Mouse (Mus musculus) activated CD4-positive, CD25-positive, alpha-beta regulatory T cell, adult 4 months (primary cell): ENCODE data around the gene Plcb2. TPM values are rescaled to one million over a fixed set of nuclear protein-coding genes. Genes with fewer than 3 reads are reported as not detected.

Experiments used
- ATAC-seq: one replicate; pipeline ENCODE4 v1.8.0; 2017
- polyA plus RNA-seq, 2 experiments: library from polyadenylated mRNA; unstranded; fragments of 100-300 nt; shearing (Covaris generic); gene quantifications; one replicate each; pipeline ENCODE4 v1.2.1; 2017

Plcb2 gene
- 10 to 100 TPM; 17.4 to 20.2 TPM for polyA plus RNA-seq

DNA sequence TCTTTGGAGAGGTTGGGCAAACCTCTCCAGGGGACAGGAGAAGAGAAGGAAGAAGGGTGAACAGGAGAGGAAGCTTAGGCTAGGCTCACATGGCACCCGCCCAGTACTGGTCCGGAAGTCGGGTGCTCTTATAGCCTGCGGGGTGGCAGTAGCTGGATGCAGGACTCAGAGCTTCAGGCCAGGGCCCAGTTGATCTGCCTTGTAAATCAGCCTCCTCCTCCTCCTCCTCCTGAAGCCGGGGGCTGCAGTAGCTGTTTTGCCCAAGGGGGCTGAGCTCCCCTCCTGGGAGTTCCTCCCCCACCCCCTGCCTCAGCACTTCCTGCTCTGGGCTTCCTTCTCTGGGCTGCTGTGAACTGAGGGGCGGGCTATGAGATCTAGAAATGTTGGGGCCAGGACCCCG lies at the start of gene Plcb2:
TSS of gene Plcb2 (minus strand) at position 102 of the 400 bp plus-strand sequence.
- ATAC-seq, result peak; percentile 81

GRCm38 (mm10) chr2:118776295-118776694 lies 48.1 kb upstream of the Plcb2 start:
- no peak for ATAC-seq

DNA sequence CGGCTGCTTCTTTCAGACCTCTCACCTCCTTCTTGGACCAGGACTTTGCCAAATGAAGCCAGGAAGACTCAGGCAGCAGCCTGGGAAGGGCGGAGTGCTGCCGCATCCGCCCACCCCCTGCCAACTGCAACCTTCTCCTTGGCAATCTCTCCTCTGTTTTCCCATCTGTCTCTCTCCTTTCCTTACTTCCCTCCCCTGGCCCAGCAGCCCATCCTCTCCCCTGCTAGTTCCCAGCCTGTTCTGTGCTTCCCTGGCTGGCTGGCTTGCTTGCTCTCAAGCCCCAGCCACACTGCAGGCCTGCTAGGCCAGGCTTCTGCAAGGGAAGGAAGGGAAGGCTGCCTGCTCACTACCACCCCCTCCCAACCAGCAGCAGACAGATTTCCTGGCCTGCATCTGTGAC lies 47.6 kb upstream of the Plcb2 start:
- no peak for ATAC-seq

- no peak for ATAC-seq
These were observed 47.2 kb upstream of the Plcb2 start for GRCm38 (mm10) chr2:118775396-118775795.

GRCm38 (mm10) chr2:118774536-118774935 lies 46.3 kb upstream of the Plcb2 start:
- ATAC-seq, result no peak

- no peak for ATAC-seq
These were observed 44.1 kb upstream of the Plcb2 start, which contains the start of gene Phgr1 for GRCm38 (mm10) chr2:118772158-118772874. TSS of gene Phgr1 (plus strand) at chr2:118772769.

DNA sequence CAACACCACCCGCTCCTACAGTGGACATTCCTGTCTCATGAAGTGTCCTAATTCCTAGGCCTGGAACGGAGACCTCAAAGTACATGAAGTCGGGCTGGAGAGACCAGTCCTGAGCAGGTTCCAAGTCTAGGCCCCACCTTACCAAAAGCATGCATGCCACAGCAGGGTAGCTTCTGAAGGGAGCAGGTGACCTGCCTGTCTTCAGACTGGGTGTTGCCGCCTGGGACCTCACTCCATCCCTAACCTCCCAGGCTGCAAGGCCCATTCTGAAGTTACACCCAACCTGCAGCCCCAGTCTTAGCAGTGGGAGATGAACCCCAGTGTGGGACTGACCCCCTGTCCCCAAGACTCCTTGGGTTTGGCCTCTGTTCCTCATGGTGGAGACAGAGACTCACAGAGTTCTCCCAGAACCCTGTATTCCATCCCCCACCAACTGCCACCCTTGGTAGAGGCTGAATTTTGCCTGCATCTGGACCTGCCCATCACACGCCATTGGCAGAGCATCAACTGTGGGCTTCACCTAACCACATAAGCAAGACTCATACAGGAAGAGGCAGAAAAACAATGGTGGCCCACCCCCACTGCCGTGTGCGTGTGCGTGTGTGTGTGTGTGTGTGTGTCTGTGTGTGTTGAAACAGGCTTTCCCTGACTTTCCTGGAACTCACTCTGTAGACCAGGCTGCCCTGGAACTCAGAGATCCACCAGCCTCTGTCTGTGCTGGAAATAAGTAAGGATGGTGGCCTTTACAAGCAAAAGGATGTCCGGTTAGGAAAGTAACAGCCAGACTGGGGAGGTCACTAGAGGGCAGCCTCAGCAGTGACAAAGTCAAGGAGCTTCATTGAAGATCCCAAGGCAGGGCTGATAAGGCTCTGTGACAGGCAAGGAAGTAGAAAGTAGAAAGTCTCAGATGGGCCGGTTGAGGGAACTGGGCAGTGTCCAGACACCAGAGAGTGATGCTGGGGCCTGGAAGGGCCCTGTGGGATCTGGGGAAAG lies 38.1 kb upstream of the Plcb2 start:
- ATAC-seq, result no peak

DNA sequence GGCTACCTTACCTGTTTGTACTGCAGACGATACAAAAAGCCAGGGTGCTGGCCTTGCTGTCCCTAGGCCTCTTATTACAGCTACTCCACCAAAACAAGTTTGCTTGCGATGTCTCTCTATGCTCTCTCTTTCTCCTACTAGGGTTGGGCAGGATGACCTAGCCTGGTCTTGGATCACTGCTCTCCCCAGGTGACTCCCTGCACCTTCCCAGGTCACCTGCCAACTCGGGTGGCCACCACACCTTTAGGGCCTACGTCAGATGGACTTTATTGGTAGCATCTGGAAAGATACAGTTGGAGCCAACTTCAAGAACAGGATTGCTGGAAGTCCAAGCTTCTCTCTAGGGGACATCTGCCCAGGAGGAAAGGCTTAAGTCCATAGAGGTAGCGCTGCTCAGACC lies 36.6 kb upstream of the Plcb2 start:
- no peak for ATAC-seq

GRCm38 (mm10) chr2:118764094-118764831 lies 36.0 kb upstream of the Plcb2 start:
- no peak for ATAC-seq

- no peak for ATAC-seq
These were observed 35.2 kb upstream of the Plcb2 start for GRCm38 (mm10) chr2:118763469-118763868.

DNA sequence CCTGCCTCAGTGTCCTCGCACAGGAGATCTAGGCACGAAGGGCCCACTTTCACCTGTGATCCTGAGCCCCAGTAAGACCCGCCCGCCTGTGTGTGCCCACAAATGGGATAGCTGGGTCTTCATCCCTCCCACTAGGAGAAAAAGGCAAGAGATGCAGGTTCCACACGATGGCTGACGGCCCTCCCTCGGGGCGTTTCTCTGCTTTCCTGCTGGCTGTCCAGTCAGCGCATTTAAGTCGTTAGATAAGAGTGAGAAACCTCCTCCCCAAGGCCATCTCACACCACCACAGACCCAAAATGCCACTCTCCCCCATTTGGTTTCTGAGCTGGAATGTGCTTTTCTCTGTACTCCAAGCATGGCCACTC lies 34.5 kb upstream of the Plcb2 start:
- ATAC-seq, result no peak

GRCm38 (mm10) chr2:118761906-118762783 lies 33.9 kb upstream of the Plcb2 start, which contains the start of gene Ccdc9b:
TSS of gene Ccdc9b (minus strand) at chr2:118762661.
- ATAC-seq, result no peak

DNA sequence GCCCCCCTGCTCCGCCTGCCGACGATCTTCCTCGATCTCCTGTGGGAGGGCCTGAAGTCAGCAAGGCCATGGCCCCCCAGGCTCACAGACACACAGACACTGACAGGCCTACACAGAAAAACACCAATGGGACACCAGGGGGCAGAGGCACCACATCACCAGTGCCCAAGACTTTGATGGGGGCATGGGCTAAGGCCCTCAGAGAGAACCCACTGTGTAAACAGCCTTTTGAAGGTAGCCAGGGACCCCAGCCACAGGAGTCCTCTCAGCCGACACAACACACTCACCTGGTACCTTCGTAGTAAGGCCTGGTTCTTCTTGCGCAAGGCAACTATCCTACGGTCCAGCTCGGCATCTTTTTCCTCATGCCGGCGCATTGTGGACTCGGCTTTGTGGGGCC lies 33.1 kb upstream of the Plcb2 start:
- no peak for ATAC-seq

DNA sequence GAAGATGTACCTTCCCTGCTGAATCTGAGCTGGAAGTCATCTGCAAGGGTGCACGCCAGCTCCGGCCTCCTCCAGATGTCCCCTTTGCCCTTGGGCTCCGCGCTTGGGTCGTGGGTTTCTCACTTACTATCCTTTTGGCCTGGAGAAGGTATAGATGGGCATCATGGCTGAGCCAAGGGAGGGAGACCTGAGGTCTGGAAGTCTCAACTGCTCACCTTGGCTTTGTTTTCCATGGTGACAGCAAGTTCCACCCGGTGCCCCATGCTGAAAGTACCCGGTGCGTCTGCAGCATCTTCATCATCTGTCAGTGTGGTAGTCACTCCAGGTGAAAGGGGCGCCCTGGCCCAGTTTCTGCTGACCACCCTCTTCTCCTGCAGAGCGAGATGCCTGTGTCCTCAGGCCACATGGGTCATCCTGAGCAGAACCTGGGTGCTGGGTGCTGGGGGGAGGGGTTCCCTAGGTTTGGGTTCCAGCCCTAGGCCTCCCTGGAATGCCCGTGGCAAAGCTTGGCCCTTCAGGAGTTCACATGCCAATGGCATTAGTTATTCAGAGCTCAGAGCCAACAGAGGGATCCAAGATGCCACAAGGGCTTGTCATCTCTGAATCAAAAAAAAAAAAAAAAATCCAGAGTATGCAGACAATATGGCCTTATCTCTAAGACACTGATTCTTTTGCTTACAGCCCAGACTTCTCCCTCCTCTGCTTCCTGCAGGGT lies 32.2 kb upstream of the Plcb2 start:
- ATAC-seq, result no peak

DNA sequence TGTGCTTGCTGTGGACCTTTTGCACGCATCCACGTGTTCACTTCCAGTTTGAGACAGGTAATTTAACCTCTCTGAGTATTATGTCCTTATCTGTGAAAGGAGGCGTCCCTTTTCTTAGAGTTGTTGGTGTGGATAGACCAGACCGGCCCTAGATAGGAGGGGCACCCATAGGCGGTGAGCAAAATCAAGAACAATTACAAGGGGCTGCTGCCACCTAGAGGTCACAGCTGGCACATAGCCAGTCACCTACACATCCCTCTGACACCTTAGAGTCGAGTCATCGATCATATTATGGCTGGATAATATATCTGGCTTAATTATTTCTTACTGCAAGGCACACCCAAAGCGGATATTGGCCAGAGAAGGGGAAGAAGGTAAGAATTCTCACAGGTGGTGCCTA lies 31.6 kb upstream of the Plcb2 start:
- ATAC-seq, result peak; percentile 81

- no peak for ATAC-seq
These were observed 27.9 kb upstream of the Plcb2 start for GRCm38 (mm10) chr2:118756103-118756502.

GRCm38 (mm10) chr2:118755407-118755806 lies 27.2 kb upstream of the Plcb2 start:
- ATAC-seq, result no peak

DNA sequence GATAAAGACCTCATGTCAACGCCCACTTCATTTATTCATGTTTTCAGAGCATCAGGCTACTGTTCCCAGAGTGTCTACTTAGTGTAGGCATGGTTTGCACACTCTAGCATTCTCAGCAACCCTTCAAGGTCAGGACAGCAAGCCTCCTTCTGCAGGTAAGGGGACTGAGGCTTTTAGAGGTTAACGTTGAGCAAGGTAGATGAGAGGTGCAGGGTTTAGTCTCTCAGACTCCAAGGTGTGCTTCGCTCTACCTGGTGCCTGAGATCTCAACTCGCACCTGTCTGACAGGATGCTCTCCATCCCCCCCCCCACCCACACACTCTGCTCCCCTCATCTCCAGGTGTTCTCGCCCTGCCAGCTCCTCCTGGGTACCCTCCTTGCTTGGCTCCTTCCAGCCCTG lies 25.9 kb upstream of the Plcb2 start:
- ATAC-seq, result no peak

DNA sequence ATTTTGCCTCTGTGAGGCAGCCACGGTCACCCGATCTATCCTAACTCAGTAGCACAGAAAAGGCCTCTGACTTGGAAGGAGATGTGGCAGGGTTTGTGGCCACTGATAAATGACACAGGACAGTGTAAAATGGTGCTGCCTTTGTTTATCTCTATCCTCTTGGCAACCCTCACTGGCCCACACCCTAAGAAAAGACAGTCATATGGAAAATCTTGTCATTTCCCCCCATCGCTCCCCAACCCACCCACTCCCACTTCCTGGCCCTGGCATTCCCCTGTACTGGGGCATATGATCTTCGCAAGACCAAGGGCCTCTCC lies 24.5 kb upstream of the Plcb2 start:
- no peak for ATAC-seq

DNA sequence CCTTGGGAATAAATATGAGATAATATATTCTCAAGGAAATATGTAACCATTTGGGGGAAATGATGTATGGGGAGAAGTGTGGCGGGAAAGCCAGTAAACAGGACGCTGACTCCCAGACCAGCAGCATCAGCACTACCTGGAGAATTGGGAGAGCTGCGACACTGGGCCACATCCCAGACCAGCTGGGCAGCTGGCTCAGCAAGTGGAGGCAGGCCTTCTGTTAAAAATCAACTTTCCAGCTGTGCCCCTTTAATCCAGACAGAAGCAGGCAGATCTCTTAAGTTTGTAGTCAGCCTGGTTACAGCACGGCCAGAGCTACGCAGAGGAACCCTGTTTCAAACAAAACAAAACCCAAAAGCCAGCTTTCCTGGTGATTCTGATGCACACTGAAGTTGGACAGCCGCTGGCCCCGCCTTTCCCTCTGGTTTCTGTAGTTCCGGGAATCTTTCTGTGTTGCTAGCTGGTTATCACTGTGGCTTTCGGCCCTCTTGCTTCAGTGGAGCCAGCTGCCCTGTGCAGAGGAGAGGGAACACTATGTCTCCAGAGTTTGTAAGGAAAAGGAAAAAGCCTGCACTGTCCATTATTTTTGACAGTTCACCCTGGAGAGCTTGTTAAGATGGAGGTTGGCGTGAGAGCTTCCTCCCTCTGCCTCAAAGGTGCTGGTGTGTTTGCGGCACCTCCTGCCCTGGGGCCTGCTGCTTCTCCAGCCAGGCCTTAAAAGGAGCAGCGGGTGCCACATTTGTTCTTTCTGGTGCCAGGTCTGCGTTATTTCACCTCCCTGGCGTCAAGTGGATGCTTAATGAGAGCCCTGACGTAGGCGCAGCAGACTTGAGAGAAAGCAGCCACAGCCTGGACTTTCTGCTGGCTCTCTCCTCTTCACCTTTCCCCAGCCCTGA lies 23.9 kb upstream of the Plcb2 start:
- no peak for ATAC-seq
